Mouse (Mus musculus) kidney, postnatal 0 days (tissue): ENCODE results near the gene S1pr1. TPM values are rescaled to one million over a fixed set of nuclear protein-coding genes. Genes with fewer than 3 reads are reported as not detected.

Experiments used
- ATAC-seq: fragments of 200-750 bp; cut with Nextera tagmentation; replicated peaks from 2 replicates; pipeline ENCODE4 v1.8.0; 2017; ENCODE audit warnings: low read depth, moderate number of reproducible peaks, moderate TSS enrichment, moderate library complexity; ENCODE audit not compliant: low FRiP score
- DNase-seq: peaks from one replicate; pipeline ENCODE4 v3.0.0-alpha.2; 2016; ENCODE audit warnings: low spot score
- H3K27ac ChIP-seq: fragments of 300-500 bp; sonication (generic); 2 replicates; pipeline ENCODE4 v1.5.1; 2014; ENCODE audit warnings: mild to moderate bottlenecking
- H3K27me3 ChIP-seq: fragments of 300-500 bp; sonication (generic); 2 replicates; pipeline ENCODE4 v1.6.1; 2014; ENCODE audit warnings: low read length, mixed read lengths; ENCODE audit not compliant: insufficient read depth
- H3K36me3 ChIP-seq: fragments of 300-500 bp; sonication (generic); 2 replicates; pipeline ENCODE4 v1.6.1; 2014; ENCODE audit warnings: low read length, mixed read lengths; ENCODE audit not compliant: insufficient read depth
- H3K4me1 ChIP-seq: fragments of 300-500 bp; sonication (generic); replicated peaks from 2 replicates; pipeline ENCODE4 v1.6.1; 2014; ENCODE audit warnings: antibody characterized with exemption, low read length, mixed read lengths; ENCODE audit not compliant: insufficient read depth
- H3K4me2 ChIP-seq: fragments of 300-500 bp; sonication (generic); 2 replicates; pipeline ENCODE4 v1.6.1; 2014; ENCODE audit warnings: mild to moderate bottlenecking, low read length, moderate library complexity, mixed read lengths
- H3K4me3 ChIP-seq: fragments of 300-500 bp; sonication (generic); replicated peaks from 2 replicates; pipeline ENCODE4 v1.5.1; 2014; ENCODE audit warnings: low read depth, low read length
- H3K9ac ChIP-seq: fragments of 300-500 bp; sonication (generic); 2 replicates; pipeline ENCODE4 v1.6.1; 2014; ENCODE audit warnings: low read depth, low read length
- H3K9me3 ChIP-seq: fragments of 300-500 bp; sonication (generic); replicated peaks from 2 replicates; pipeline ENCODE4 v1.6.1; 2016; ENCODE audit warnings: low read length, inconsistent platforms, mixed read lengths
- CTCF ChIP-seq: IDR thresholded peaks from 2 replicates; pipeline ENCODE4 v1.5.1; 2016; ENCODE audit warnings: antibody characterized with exemption, low read depth, mild to moderate bottlenecking, moderate library complexity
- WGBS: fragments of 180-500 bp; shearing (Covaris S2); extraction: QIAGEN DNeasy Blood & Tissue Kit; methylation state at CpG from one replicate; pipeline ENCODE4 v1.1.7; 2014; 5-methylcytosine and 5-hydroxymethylcytosine counted together
- polyA plus RNA-seq: library from polyadenylated mRNA; unstranded; fragments of >200 nt; fragmentation: Nextera tagmentation; extraction: Ambion mirVana; gene quantifications from 2 replicates; pipeline ENCODE4 v1.2.1, GENCODE M21; 2015

Gene S1pr1
- polyA plus RNA-seq, 1 experiment from 2014 or later, result 17.8 TPM

GRCm38 (mm10) chr3:115682328-115683088 is 32.4 kb downstream of the S1pr1 start:
- TF ChIP-seq CTCF, result no peak
- H3K27me3 ChIP-seq, result no peaks in the 10 kb centered on the region
- H3K4me3 ChIP-seq, result no peak overlapping the region
- 64% methylated on average over 14 of the region's 14 CpGs for WGBS
- no peak overlapping the region for H3K4me2 ChIP-seq
- H3K9ac ChIP-seq, result no peak overlapping the region
- H3K4me1 ChIP-seq, result no peaks in the 10 kb centered on the region
- no peaks in the 10 kb centered on the region for H3K9me3 ChIP-seq
- no peaks in the 10 kb centered on the region for H3K36me3 ChIP-seq
- H3K27ac ChIP-seq, result no peak overlapping the region
- no peak for ATAC-seq
- DNase-seq, result no peak

- no peak overlapping the region for H3K4me3 ChIP-seq
Measured at GRCm38 (mm10) chr3:115681184-115681583, 33.7 kb downstream of the S1pr1 start.

GRCm38 (mm10) chr3:115679022-115679421 is 35.9 kb downstream of the S1pr1 start:
- Histone ChIP-seq H3K4me1 (no peaks in the 10 kb centered on the region), H3K27me3 (no peaks in the 10 kb centered on the region), H3K9ac (no peak overlapping the region), H3K4me3 (no peak overlapping the region), H3K27ac (no peak overlapping the region), H3K36me3 (no peaks in the 10 kb centered on the region), H3K9me3 (no peaks in the 10 kb centered on the region), H3K4me2 (no peak overlapping the region)
- no peak for DNase-seq
- no peak for TF ChIP-seq CTCF
- ATAC-seq, result no peak
- WGBS, result 87% methylated on average over 7 of the region's 7 CpGs

More at GRCm38 (mm10) chr3:115681184-115681583, 33.7 kb downstream of the S1pr1 start:
- Histone ChIP-seq H3K4me1 (no peaks in the 10 kb centered on the region), H3K9me3 (no peaks in the 10 kb centered on the region), H3K9ac (no peak overlapping the region), H3K36me3 (no peaks in the 10 kb centered on the region), H3K4me2 (no peak overlapping the region), H3K27me3 (no peaks in the 10 kb centered on the region), H3K27ac (no peak overlapping the region)
- TF ChIP-seq CTCF, result no peak
- no peak for ATAC-seq
- 83% methylated on average over 1 of the region's 1 CpGs for WGBS
- DNase-seq, result no peak

- H3K4me2 ChIP-seq, result no peak overlapping the region
- H3K4me1 ChIP-seq, result no peaks in the 10 kb centered on the region
- DNase-seq, result no peak
- no peak overlapping the region for H3K4me3 ChIP-seq
- H3K27me3 ChIP-seq, result no peaks in the 10 kb centered on the region
- no peaks in the 10 kb centered on the region for H3K9me3 ChIP-seq
- no peaks in the 10 kb centered on the region for H3K36me3 ChIP-seq
- H3K27ac ChIP-seq, result no peak overlapping the region
- 91% methylated on average over 6 of the region's 6 CpGs for WGBS
- no peak overlapping the region for H3K9ac ChIP-seq
- no peak for ATAC-seq
- TF ChIP-seq CTCF, result no peak
Measured at GRCm38 (mm10) chr3:115675546-115676535, 39.0 kb downstream of the S1pr1 start.

- no peak for TF ChIP-seq CTCF
- no peak overlapping the region for H3K9ac ChIP-seq
- no peak overlapping the region for H3K4me3 ChIP-seq
- no peak overlapping the region for H3K27ac ChIP-seq
- DNase-seq (no peak), ATAC-seq (no peak)
- H3K36me3 ChIP-seq, result no peaks in the 10 kb centered on the region
- H3K9me3 ChIP-seq, result no peaks in the 10 kb centered on the region
- no peaks in the 10 kb centered on the region for H3K27me3 ChIP-seq
- no peak overlapping the region for H3K4me2 ChIP-seq
- no peaks in the 10 kb centered on the region for H3K4me1 ChIP-seq
- WGBS, result 87% methylated on average over 5 of the region's 5 CpGs
Measured at GRCm38 (mm10) chr3:115674665-115675064, 40.2 kb downstream of the S1pr1 start.

GRCm38 (mm10) chr3:115673663-115674157 is 41.2 kb downstream of the S1pr1 start:
- H3K4me1 ChIP-seq, result no peaks in the 10 kb centered on the region
- no peaks in the 10 kb centered on the region for H3K27me3 ChIP-seq
- DNase-seq (no peak), ATAC-seq (no peak)
- H3K9me3 ChIP-seq, result no peaks in the 10 kb centered on the region
- TF ChIP-seq CTCF, result no peak
- no peak overlapping the region for H3K9ac ChIP-seq
- no peaks in the 10 kb centered on the region for H3K36me3 ChIP-seq
- H3K4me2 ChIP-seq, result peak overlapping the region; percentile 14; the same call in 1 of the 2 replicates
- no peak overlapping the region for H3K27ac ChIP-seq
- whole genome bisulfite sequencing, result 34% methylated on average over 13 of the region's 13 CpGs
- no peak overlapping the region for H3K4me3 ChIP-seq
